Mouse (Mus musculus) brain, embryonic 14.5 days (tissue): ENCODE results near the gene Msl1.
A peak's percentile ranks its signal among the peaks of the same experiment; 100 is the strongest.

Experiments
- CTCF ChIP-seq: fragments of 200-500 bp; IDR thresholded peaks from 2 replicates; pipeline ENCODE4 v1.5.1; 2012; ENCODE audit warnings: inconsistent platforms, mild to moderate bottlenecking, moderate library complexity, borderline replicate concordance; ENCODE audit not compliant: insufficient read depth, insufficient read length; ENCODE audit errors: extremely low read depth
- POLR2A ChIP-seq: fragments of 200-500 bp; IDR thresholded peaks from 2 replicates; pipeline ENCODE4 v1.6.1; 2012; ENCODE audit warnings: mild to moderate bottlenecking, inconsistent platforms, borderline replicate concordance; ENCODE audit not compliant: poor library complexity, insufficient read depth, insufficient read length, severe bottlenecking; ENCODE audit errors: extremely low read depth

DNA sequence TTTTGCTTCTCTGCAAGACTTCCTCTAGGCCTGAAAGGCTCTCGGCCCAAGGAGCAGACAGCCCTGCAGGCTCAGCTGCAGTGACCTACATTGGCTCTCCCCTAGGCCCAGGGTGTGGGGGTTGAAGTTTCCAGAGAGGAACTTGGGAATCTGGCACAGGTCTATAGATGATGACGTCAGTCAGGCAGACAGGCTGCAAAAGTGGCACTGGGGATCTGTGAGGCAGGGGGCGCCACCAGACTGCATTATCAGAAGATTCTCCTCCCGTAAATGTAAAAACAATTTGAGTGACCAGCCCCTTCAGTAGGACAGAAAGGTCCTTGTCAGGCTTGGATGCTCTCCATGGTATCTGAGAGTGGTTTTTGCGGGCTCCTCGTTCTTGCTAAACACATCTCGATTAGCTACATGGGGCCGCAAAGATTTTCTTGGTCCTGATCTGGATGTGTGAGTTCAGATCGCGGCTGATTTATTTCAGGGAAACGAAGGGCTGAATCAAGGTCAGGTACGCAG, 9.5 kb upstream of the Msl1 start:
- TF ChIP-seq CTCF (peak; percentile 68), POLR2A (no peak)
